Mouse (Mus musculus) heart, adult 2 months (tissue): ENCODE results near the gene Gm28539.

ENCODE experiments used
- CTCF ChIP-seq: fragments of 200-600 bp; IDR thresholded peaks from 2 replicates; pipeline ENCODE4 v1.8.1; 2022; ENCODE audit warnings: antibody characterized with exemption, mild to moderate bottlenecking, moderate library complexity
- EP300 ChIP-seq: fragments of 200-500 bp; IDR thresholded peaks from 2 replicates; pipeline ENCODE4 v1.6.1; 2011; ENCODE audit warnings: low read depth, low read length, control low read depth; ENCODE audit not compliant: insufficient read depth

DNA sequence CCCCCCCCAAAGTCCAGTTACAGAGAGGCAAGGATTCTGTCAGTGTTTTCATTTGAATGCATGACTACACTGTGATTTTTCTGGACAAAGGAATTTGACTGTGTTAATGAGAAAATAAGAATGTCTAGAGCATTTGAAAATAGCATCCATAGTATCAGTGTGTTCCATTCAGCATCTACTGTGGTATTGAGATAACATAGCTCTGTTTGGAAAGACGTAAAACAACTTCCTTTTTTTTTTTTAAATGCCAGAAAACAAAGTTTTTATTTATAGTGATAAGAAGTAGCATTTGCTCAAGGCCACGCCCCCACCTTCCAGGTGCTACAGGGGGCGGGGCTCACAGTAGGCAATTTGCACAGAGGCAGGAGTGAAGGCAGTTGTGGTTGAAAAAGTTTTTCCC is 58.9 kb downstream of the Gm28539 start:
- TF ChIP-seq CTCF (no peak), EP300 (no peak)
